Mouse (Mus musculus): Measurements from ENCODE around the gene Abca5.
"Not testable (repeated sequence)": the region's sequence is repeated elsewhere in the genome, so short reads cannot be mapped to it uniquely, and the experiment has no call there.

The Abca5 gene

GRCm38 (mm10) chr11:110337289-110338245 is at the start of gene Abca5:
Gene Abca5, minus strand, starts transcription at chr11:110337716.
- ATAC-seq (ENCODE audit: insufficient number of reproducible peaks, low FRiP score, low TSS enrichment), result peak; percentile 97

- ATAC-seq (ENCODE audit: insufficient number of reproducible peaks, low FRiP score, low TSS enrichment), result no peak
Observed at GRCm38 (mm10) chr11:110385487-110385886, 48.0 kb upstream of the Abca5 start.

GRCm38 (mm10) chr11:110380310-110380668 is 42.8 kb upstream of the Abca5 start:
- ATAC-seq (ENCODE audit: insufficient number of reproducible peaks, low FRiP score, low TSS enrichment), result no peak

- ATAC-seq (ENCODE audit: insufficient number of reproducible peaks, low FRiP score, low TSS enrichment), result peak; percentile 58; the same call in 1 of the 2 replicates
Observed at GRCm38 (mm10) chr11:110379661-110380309, 42.3 kb upstream of the Abca5 start.

- no peak for ATAC-seq (ENCODE audit: insufficient number of reproducible peaks, low FRiP score, low TSS enrichment)
Observed at GRCm38 (mm10) chr11:110374036-110374435, 36.5 kb upstream of the Abca5 start.

GRCm38 (mm10) chr11:110372266-110372954 is 34.9 kb upstream of the Abca5 start:
- no peak for ATAC-seq (ENCODE audit: insufficient number of reproducible peaks, low FRiP score, low TSS enrichment)

- ATAC-seq (ENCODE audit: insufficient number of reproducible peaks, low FRiP score, low TSS enrichment), result no peak
Observed at GRCm38 (mm10) chr11:110371827-110372226, 34.3 kb upstream of the Abca5 start.

GRCm38 (mm10) chr11:110369312-110370019 is 31.9 kb upstream of the Abca5 start:
- no peak for ATAC-seq (ENCODE audit: insufficient number of reproducible peaks, low FRiP score, low TSS enrichment)

GRCm38 (mm10) chr11:110367638-110368037 is 30.1 kb upstream of the Abca5 start:
- ATAC-seq (ENCODE audit: insufficient number of reproducible peaks, low FRiP score, low TSS enrichment), result no peak

GRCm38 (mm10) chr11:110366902-110367301 is 29.4 kb upstream of the Abca5 start:
- no peak for ATAC-seq (ENCODE audit: insufficient number of reproducible peaks, low FRiP score, low TSS enrichment)

- no peak for ATAC-seq (ENCODE audit: insufficient number of reproducible peaks, low FRiP score, low TSS enrichment)
Observed at GRCm38 (mm10) chr11:110365016-110365415, 27.5 kb upstream of the Abca5 start.

GRCm38 (mm10) chr11:110357756-110358551 is 20.4 kb upstream of the Abca5 start:
- ATAC-seq (ENCODE audit: insufficient number of reproducible peaks, low FRiP score, low TSS enrichment), result no peak

GRCm38 (mm10) chr11:110355131-110355530 is 17.6 kb upstream of the Abca5 start:
- not testable (repeated sequence) for ATAC-seq (ENCODE audit: insufficient number of reproducible peaks, low FRiP score, low TSS enrichment)

- ATAC-seq (ENCODE audit: insufficient number of reproducible peaks, low FRiP score, low TSS enrichment), result no peak
Observed at GRCm38 (mm10) chr11:110354261-110354660, 16.7 kb upstream of the Abca5 start.

GRCm38 (mm10) chr11:110348170-110348569 is 10.7 kb upstream of the Abca5 start:
- ATAC-seq (ENCODE audit: insufficient number of reproducible peaks, low FRiP score, low TSS enrichment), result no peak

GRCm38 (mm10) chr11:110347768-110348167 is 10.3 kb upstream of the Abca5 start:
- no peak for ATAC-seq (ENCODE audit: insufficient number of reproducible peaks, low FRiP score, low TSS enrichment)

- ATAC-seq (ENCODE audit: insufficient number of reproducible peaks, low FRiP score, low TSS enrichment), result peak; percentile 33
Observed at GRCm38 (mm10) chr11:110336814-110337288, 665 bp downstream of the Abca5 start.

- no peak for ATAC-seq (ENCODE audit: insufficient number of reproducible peaks, low FRiP score, low TSS enrichment)
Observed at GRCm38 (mm10) chr11:110330093-110330492, 7.4 kb downstream of the Abca5 start.

- no peak for ATAC-seq (ENCODE audit: insufficient number of reproducible peaks, low FRiP score, low TSS enrichment)
Observed at GRCm38 (mm10) chr11:110322266-110322665, 15.2 kb downstream of the Abca5 start.
